Mouse (Mus musculus) intestine, postnatal 0 days (tissue): ENCODE data around the gene H2-D1. TPM values are rescaled to one million over a fixed set of nuclear protein-coding genes. Genes with fewer than 3 reads are reported as not detected.
"Not testable (repeated sequence)": the region's sequence is repeated elsewhere in the genome, so short reads cannot be mapped to it uniquely, and the experiment has no call there.

Source experiments
- ATAC-seq: fragments of 200-750 bp; cut with Nextera tagmentation; 2 replicates; pipeline ENCODE4 v1.8.0; 2017; ENCODE audit warnings: mild to moderate bottlenecking, moderate TSS enrichment, moderate library complexity
- H3K27ac ChIP-seq: fragments of 300-500 bp; sonication (generic); 2 replicates; pipeline ENCODE4 v1.5.1; 2014; ENCODE audit warnings: mild to moderate bottlenecking, low read depth, low read length, moderate library complexity
- H3K27me3 ChIP-seq: fragments of 300-500 bp; sonication (generic); replicated peaks from 2 replicates; pipeline ENCODE4 v1.6.1; 2014; ENCODE audit warnings: low read length, mixed read lengths; ENCODE audit not compliant: control insufficient read depth, insufficient read depth
- H3K36me3 ChIP-seq: fragments of 300-500 bp; sonication (generic); 2 replicates; pipeline ENCODE4 v1.6.1; 2014; ENCODE audit warnings: mild to moderate bottlenecking, moderate library complexity; ENCODE audit not compliant: control insufficient read depth, insufficient read depth
- H3K4me1 ChIP-seq: fragments of 300-500 bp; sonication (generic); replicated peaks from 2 replicates; pipeline ENCODE4 v1.6.1; 2014; ENCODE audit warnings: antibody characterized with exemption, low read length, mixed read lengths; ENCODE audit not compliant: control insufficient read depth, insufficient read depth
- H3K4me2 ChIP-seq: fragments of 300-500 bp; sonication (generic); replicated peaks from 2 replicates; pipeline ENCODE4 v1.6.1; 2014; ENCODE audit warnings: low read depth, mild to moderate bottlenecking, moderate library complexity
- H3K4me3 ChIP-seq: fragments of 300-500 bp; sonication (generic); 2 replicates; pipeline ENCODE4 v1.5.1; 2014; ENCODE audit warnings: low read depth, low read length
- H3K9ac ChIP-seq: fragments of 300-500 bp; sonication (generic); 2 replicates; pipeline ENCODE4 v1.6.1; 2014; ENCODE audit warnings: mild to moderate bottlenecking, low read depth, low read length
- H3K9me3 ChIP-seq: fragments of 300-500 bp; sonication (generic); 2 replicates; pipeline ENCODE4 v1.6.1; 2016; ENCODE audit warnings: mixed run types; ENCODE audit not compliant: control insufficient read depth
- CTCF ChIP-seq: sonication (generic); IDR thresholded peaks from 2 replicates; pipeline ENCODE4 v1.5.1; 2016; ENCODE audit warnings: low read depth, mild to moderate bottlenecking, control low read depth, antibody characterized with exemption, moderate library complexity
- WGBS: fragments of 180-500 bp; shearing (Covaris S2); extraction: QIAGEN DNeasy Blood & Tissue Kit; methylation state at CpG from one replicate; pipeline ENCODE4 v1.1.7; 2014; 5-methylcytosine and 5-hydroxymethylcytosine counted together
- polyA plus RNA-seq: library from polyadenylated mRNA; unstranded; fragments of >200 nt; fragmentation: Nextera tagmentation; extraction: Ambion mirVana; gene quantifications from 2 replicates; pipeline ENCODE4 v1.2.1, GENCODE M21; 2015

Gene H2-D1
- polyA plus RNA-seq, 1 experiment from 2014 or later = 681 TPM

- Histone ChIP-seq H3K9me3 (no peaks in the 10 kb centered on the region), H3K27ac (0 out of 2 replicates have a peak overlapping the region, but pooled peaks have one; percentile 15), H3K27me3 (no peaks in the 10 kb centered on the region), H3K4me1 (no peaks in the 10 kb centered on the region; the same call in 1 of the 2 replicates), H3K9ac (no peak overlapping the region), H3K36me3 (peaks cover 49% of the 10 kb centered on the region), H3K4me3 (no peak overlapping the region), H3K4me2 (peak overlapping the region; percentile 17; the same call in 1 of the 2 replicates)
- WGBS = 60% methylated on average over 5 of the region's 5 CpGs
- TF ChIP-seq CTCF = no peak
- ATAC-seq = no peak
Observed at GRCm38 (mm10) chr17:35232659-35233058, 29.9 kb upstream of the H2-D1 start.

- H3K27ac ChIP-seq = peak within 1 kb of the TSS; percentile 91
- H3K9me3 ChIP-seq = no peaks in the 10 kb centered on the region
- peak within 1 kb of the TSS; percentile 72 for H3K9ac ChIP-seq
- peak within 1 kb of the TSS; percentile 84 for H3K4me2 ChIP-seq
- H3K36me3 ChIP-seq = peaks cover 48% of the 10 kb centered on the region
- H3K4me3 ChIP-seq = peak within 1 kb of the TSS; percentile 61
- TF ChIP-seq CTCF = no peak
- H3K27me3 ChIP-seq = no peaks in the 10 kb centered on the region
- ATAC-seq = no peak
- H3K4me1 ChIP-seq = no peaks in the 10 kb centered on the region; the same call in 1 of the 2 replicates
- 43% methylated on average over 18 of the region's 18 CpGs for WGBS
Observed at GRCm38 (mm10) chr17:35233114-35233980, 29.2 kb upstream of the H2-D1 start, which contains the start of gene Atp6v1g2. TSS of gene Atp6v1g2 (plus strand) at chr17:35233660.

GRCm38 (mm10) chr17:35234090-35234489 is 28.4 kb upstream of the H2-D1 start:
- not testable (repeated sequence) for H3K27me3 ChIP-seq, H3K4me1 ChIP-seq, H3K9ac ChIP-seq, ATAC-seq, H3K4me3 ChIP-seq, H3K9me3 ChIP-seq
- peaks cover 41% of the 10 kb centered on the region for H3K36me3 ChIP-seq
- H3K27ac ChIP-seq = 0 out of 2 replicates have a peak overlapping the region, but pooled peaks have one; percentile 91
- H3K4me2 ChIP-seq = peak overlapping the region; percentile 84; the same call in 1 of the 2 replicates
- WGBS = 73% methylated on average over 7 of the region's 7 CpGs

GRCm38 (mm10) chr17:35234903-35235302 is 27.6 kb upstream of the H2-D1 start:
- 0 out of 2 replicates have a peak, but pooled peaks have one; percentile 23 for TF ChIP-seq CTCF
- H3K36me3 ChIP-seq = peaks cover 32% of the 10 kb centered on the region
- peak overlapping the region; percentile 84 for H3K4me2 ChIP-seq
- no peaks in the 10 kb centered on the region; the same call in 1 of the 2 replicates for H3K4me1 ChIP-seq
- peak overlapping the region; percentile 91 for H3K27ac ChIP-seq
- no peaks in the 10 kb centered on the region for H3K27me3 ChIP-seq
- WGBS = 2% methylated on average over 31 of the region's 31 CpGs
- peak overlapping the region; percentile 72 for H3K9ac ChIP-seq
- peak overlapping the region; percentile 61 for H3K4me3 ChIP-seq
- no peak for ATAC-seq
- H3K9me3 ChIP-seq = no peaks in the 10 kb centered on the region

- H3K4me3 ChIP-seq = peak within 1 kb of the TSS; percentile 61
- H3K36me3 ChIP-seq = peaks cover 26% of the 10 kb centered on the region
- H3K4me2 ChIP-seq = peak within 1 kb of the TSS; percentile 84
- H3K27me3 ChIP-seq = no peaks in the 10 kb centered on the region
- WGBS = 1% methylated on average over 35 of the region's 35 CpGs
- ATAC-seq = peak; percentile 74
- H3K27ac ChIP-seq = peak within 1 kb of the TSS; percentile 91
- H3K4me1 ChIP-seq = peaks cover 3% of the 10 kb centered on the region; the same call in 1 of the 2 replicates
- peak within 1 kb of the TSS; percentile 72 for H3K9ac ChIP-seq
- no peak for TF ChIP-seq CTCF
- no peaks in the 10 kb centered on the region for H3K9me3 ChIP-seq
Observed at GRCm38 (mm10) chr17:35235614-35236389, 26.7 kb upstream of the H2-D1 start, which contains the start of gene Nfkbil1. TSS of gene Nfkbil1 (minus strand) at chr17:35235792.

- peak overlapping the region; percentile 84 for H3K4me2 ChIP-seq
- no peaks in the 10 kb centered on the region for H3K27me3 ChIP-seq
- peak overlapping the region; percentile 91 for H3K27ac ChIP-seq
- H3K4me1 ChIP-seq = peaks cover 3% of the 10 kb centered on the region; the same call in 1 of the 2 replicates
- H3K9ac ChIP-seq = peak overlapping the region; percentile 72; the same call in 1 of the 2 replicates
- ATAC-seq = peak; percentile 46
- no peaks in the 10 kb centered on the region for H3K9me3 ChIP-seq
- TF ChIP-seq CTCF = peak; percentile 100
- 2% methylated on average over 18 of the region's 18 CpGs for WGBS
- H3K4me3 ChIP-seq = peak overlapping the region; percentile 61
- peaks cover 20% of the 10 kb centered on the region for H3K36me3 ChIP-seq
Observed at GRCm38 (mm10) chr17:35236390-35236746, 26.2 kb upstream of the H2-D1 start.
